Mouse (Mus musculus) embryonic fibroblast, embryonic 13.5 days (primary cell): Measurements from ENCODE around the gene Palm.

Source experiments
- CTCF ChIP-seq: IDR thresholded peaks from 2 replicates; pipeline ENCODE4 v1.5.1; 2011; ENCODE audit warnings: mild to moderate bottlenecking, control low read depth, low read length, moderate library complexity, borderline replicate concordance; ENCODE audit not compliant: insufficient read depth
- POLR2A ChIP-seq: IDR thresholded peaks from 2 replicates; pipeline ENCODE4 v1.6.1; 2011; ENCODE audit warnings: low read depth, mild to moderate bottlenecking, control low read depth, low read length, moderate library complexity

DNA sequence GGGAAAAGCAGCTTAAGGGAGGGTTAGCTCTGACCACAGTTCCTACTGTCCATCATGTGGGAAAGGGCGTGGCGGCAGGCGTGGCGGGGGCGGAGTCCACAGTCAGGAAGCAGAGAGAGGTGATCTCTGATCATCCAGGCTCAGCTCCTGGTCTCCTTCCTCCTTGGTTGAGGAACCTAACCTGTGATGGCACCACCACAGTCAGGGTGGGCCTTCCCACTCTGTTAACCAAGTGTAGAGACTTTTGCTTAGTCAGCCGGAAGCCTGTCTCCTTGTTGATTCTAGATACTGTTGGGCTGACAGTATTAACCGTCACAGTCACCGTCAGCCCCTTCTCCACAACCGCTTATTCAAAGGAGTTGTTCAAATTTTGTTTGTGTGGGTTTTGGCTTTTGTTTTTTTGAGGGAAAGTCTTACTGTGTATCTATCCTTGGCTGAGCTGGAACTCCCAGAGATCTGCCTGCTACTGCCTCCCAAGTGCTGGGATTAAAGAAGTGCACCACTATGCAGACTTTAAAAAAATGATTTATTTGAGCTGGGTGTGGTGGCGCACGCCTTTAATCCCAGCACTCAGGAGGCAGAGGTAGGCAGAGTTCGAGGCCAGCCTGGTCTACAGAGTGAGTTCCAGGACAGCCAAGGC, 5.0 kb downstream of the Palm start:
- TF ChIP-seq POLR2A, result no peak
- TF ChIP-seq CTCF, result no peak
